Mouse (Mus musculus) limb, embryonic 14.5 days (tissue): Measurements from ENCODE around the gene Bhlha15. TPM values are rescaled to one million over a fixed set of nuclear protein-coding genes. Genes with fewer than 3 reads are reported as not detected.
A peak's percentile ranks its signal among the peaks of the same experiment; 100 is the strongest.

Experiments
- ATAC-seq: fragments of 200-750 bp; cut with Nextera tagmentation; 2 replicates; pipeline ENCODE4 v1.8.0; 2017; ENCODE audit warnings: low read depth, moderate number of reproducible peaks, moderate TSS enrichment; ENCODE audit not compliant: low FRiP score
- DNase-seq: peaks from one replicate; pipeline ENCODE4 v3.0.0-alpha.2; 2015; ENCODE audit warnings: low spot score
- H3K27ac ChIP-seq: fragments of 300-500 bp; sonication (generic); replicated peaks from 2 replicates; pipeline ENCODE4 v1.5.1; 2014; ENCODE audit warnings: low read depth, mild to moderate bottlenecking, low read length, moderate library complexity, mixed read lengths
- H3K27me3 ChIP-seq: fragments of 300-500 bp; sonication (generic); 2 replicates; pipeline ENCODE4 v1.6.1; 2014; ENCODE audit warnings: low read length, mixed read lengths; ENCODE audit not compliant: control insufficient read depth, insufficient read depth
- H3K36me3 ChIP-seq: fragments of 300-500 bp; sonication (generic); 2 replicates; pipeline ENCODE4 v1.6.1; 2014; ENCODE audit warnings: mild to moderate bottlenecking, low read length, moderate library complexity, mixed read lengths; ENCODE audit not compliant: control insufficient read depth, insufficient read depth
- H3K4me1 ChIP-seq: fragments of 300-500 bp; sonication (generic); 2 replicates; pipeline ENCODE4 v1.6.1; 2014; ENCODE audit warnings: antibody characterized with exemption, low read length, mixed read lengths; ENCODE audit not compliant: control insufficient read depth, insufficient read depth
- H3K4me2 ChIP-seq: fragments of 300-500 bp; sonication (generic); replicated peaks from 2 replicates; pipeline ENCODE4 v1.6.1; 2014; ENCODE audit warnings: low read depth, mild to moderate bottlenecking, low read length, moderate library complexity; ENCODE audit not compliant: severe bottlenecking
- H3K4me3 ChIP-seq: fragments of 300-500 bp; sonication (generic); replicated peaks from 2 replicates; pipeline ENCODE4 v1.5.1; 2014; ENCODE audit warnings: low read length
- H3K9ac ChIP-seq: fragments of 300-500 bp; sonication (generic); 2 replicates; pipeline ENCODE4 v1.6.1; 2014; ENCODE audit warnings: mild to moderate bottlenecking, low read depth, low read length, moderate library complexity; ENCODE audit not compliant: severe bottlenecking
- H3K9me3 ChIP-seq: fragments of 300-500 bp; sonication (generic); 2 replicates; pipeline ENCODE4 v1.6.1; 2016; ENCODE audit warnings: low read length; ENCODE audit not compliant: control insufficient read depth
- POLR2A ChIP-seq: fragments of 200-500 bp; IDR thresholded peaks from 2 replicates; pipeline ENCODE4 v1.8.0; 2012; ENCODE audit warnings: inconsistent platforms, mild to moderate bottlenecking, moderate library complexity, borderline replicate concordance; ENCODE audit not compliant: insufficient read depth, insufficient read length; ENCODE audit errors: extremely low read depth
- WGBS: fragments of 180-500 bp; shearing (Covaris S2); extraction: QIAGEN DNeasy Blood & Tissue Kit; methylation state at CpG from one replicate; pipeline ENCODE4 v1.1.7; 2014; 5-methylcytosine and 5-hydroxymethylcytosine counted together
- polyA plus RNA-seq, 2 experiments: library from polyadenylated mRNA; depleted of rRNA in 1 of 2; stranded (reverse) in 1 of 2; unstranded in 1 of 2; fragments of >200 nt; fragmentation: Nextera tagmentation in 1 of 2; extraction: Ambion mirVana in 1 of 2; gene quantifications; 2 replicates each; pipeline versions ENCODE4 v1.2.1 to v1.2.3; 2012 to 2014

The Bhlha15 gene
- polyA plus RNA-seq, 2 experiments: 0.22 to 0.23 TPM

DNA sequence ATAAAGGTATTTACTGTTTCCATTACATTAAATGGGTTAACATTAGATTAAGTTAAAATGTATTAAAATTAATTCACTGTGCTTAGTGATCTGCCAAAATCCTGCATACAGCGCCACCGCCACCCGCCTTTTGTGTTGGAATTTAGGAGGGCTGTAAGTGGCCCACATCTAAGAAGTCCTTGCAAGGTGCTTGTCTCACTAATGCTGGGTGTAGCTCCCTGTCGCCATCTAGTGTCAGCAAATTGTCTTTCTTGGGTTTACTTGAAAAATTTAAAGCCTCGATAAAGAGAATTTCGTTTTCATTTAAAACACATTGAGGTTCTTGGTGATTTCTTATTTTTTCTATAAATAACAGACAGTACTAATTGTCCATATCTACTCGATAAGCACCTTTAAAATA is 35.6 kb upstream of the Bhlha15 start:
- Histone ChIP-seq H3K36me3 (peaks cover 40% of the 10 kb centered on the region), H3K9me3 (no peaks in the 10 kb centered on the region), H3K27ac (no peak overlapping the region), H3K4me3 (no peak overlapping the region), H3K4me2 (no peak overlapping the region), H3K4me1 (0 out of 2 replicates have a peak, but pooled peaks cover 6% of the 10 kb centered on the region), H3K27me3 (no peaks in the 10 kb centered on the region), H3K9ac (no peak overlapping the region)
- TF ChIP-seq POLR2A: no peak
- 27% methylated on average over 7 of the region's 7 CpGs for WGBS
- no peak for ATAC-seq
- DNase-seq: peak; percentile 74

GRCm38 (mm10) chr5:144158604-144159003 is 31.5 kb upstream of the Bhlha15 start:
- DNase-seq (peak; percentile 80), ATAC-seq (peak; percentile 75)
- TF ChIP-seq POLR2A: no peak
- WGBS: 21% methylated on average over 4 of the region's 4 CpGs
- no peaks in the 10 kb centered on the region for H3K27me3 ChIP-seq
- H3K36me3 ChIP-seq: peaks cover 19% of the 10 kb centered on the region
- H3K4me3 ChIP-seq: no peak overlapping the region
- no peak overlapping the region; the same call in 1 of the 2 replicates for H3K9ac ChIP-seq
- no peak overlapping the region for H3K4me2 ChIP-seq
- H3K4me1 ChIP-seq: 0 out of 2 replicates have a peak, but pooled peaks cover 6% of the 10 kb centered on the region
- H3K9me3 ChIP-seq: no peaks in the 10 kb centered on the region
- no peak overlapping the region for H3K27ac ChIP-seq

GRCm38 (mm10) chr5:144159137-144159536 is 30.9 kb upstream of the Bhlha15 start:
- Histone ChIP-seq H3K9me3 (no peaks in the 10 kb centered on the region), H3K4me2 (no peak overlapping the region), H3K36me3 (peaks cover 24% of the 10 kb centered on the region), H3K27ac (no peak overlapping the region), H3K9ac (no peak overlapping the region), H3K27me3 (no peaks in the 10 kb centered on the region), H3K4me3 (no peak overlapping the region), H3K4me1 (0 out of 2 replicates have a peak, but pooled peaks cover 6% of the 10 kb centered on the region)
- ATAC-seq (no peak), DNase-seq (no peak)
- WGBS: 88% methylated on average over 8 of the region's 8 CpGs
- no peak for TF ChIP-seq POLR2A

DNA sequence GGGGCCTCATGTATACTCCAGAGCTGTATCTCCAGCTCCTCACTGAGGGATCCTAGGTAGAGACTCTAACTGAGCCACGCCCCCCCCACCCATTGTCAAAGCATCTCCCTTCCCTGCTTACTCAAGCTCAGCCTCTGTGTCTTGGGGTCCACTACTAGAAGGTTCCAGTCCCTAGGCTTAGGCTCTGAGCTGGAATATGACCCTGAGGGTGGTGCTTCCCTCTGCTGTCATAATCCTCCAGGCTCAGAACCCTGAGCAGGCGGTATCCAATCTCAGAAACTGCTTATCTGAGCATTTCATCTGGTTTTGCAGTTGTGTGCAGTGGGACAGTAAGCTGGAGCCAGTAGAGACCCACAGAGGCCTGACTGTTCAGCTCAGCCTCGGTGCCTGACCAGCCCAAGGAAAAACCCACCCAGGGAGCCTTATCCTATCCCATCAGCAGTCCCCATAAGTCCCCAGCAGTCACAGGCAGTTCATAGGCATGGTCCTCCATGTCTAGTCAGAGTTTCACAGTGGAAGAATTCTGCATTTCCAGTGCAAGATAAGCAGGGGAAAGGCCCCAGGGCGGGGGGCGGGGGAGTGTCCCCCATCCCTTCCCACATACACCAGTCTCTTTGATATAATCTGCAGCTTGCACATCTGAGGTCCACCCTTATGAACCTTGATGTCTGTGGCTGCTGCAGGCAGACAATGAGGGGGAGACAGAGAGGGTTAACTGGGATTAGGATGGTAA is 27.8 kb upstream of the Bhlha15 start:
- WGBS: 81% methylated on average over 5 of the region's 5 CpGs
- peaks cover 25% of the 10 kb centered on the region for H3K36me3 ChIP-seq

GRCm38 (mm10) chr5:144162813-144163517 is 27.1 kb upstream of the Bhlha15 start:
- 0 out of 2 replicates have a peak, but pooled peaks cover 6% of the 10 kb centered on the region for H3K4me1 ChIP-seq
- 64% methylated on average over 10 of the region's 10 CpGs for WGBS
- H3K27me3 ChIP-seq: no peaks in the 10 kb centered on the region
- no peak for TF ChIP-seq POLR2A
- H3K9me3 ChIP-seq: no peaks in the 10 kb centered on the region
- ATAC-seq (no peak), DNase-seq (no peak)
- no peak overlapping the region for H3K4me2 ChIP-seq
- H3K27ac ChIP-seq: no peak overlapping the region
- no peak overlapping the region for H3K9ac ChIP-seq
- peaks cover 21% of the 10 kb centered on the region for H3K36me3 ChIP-seq
- H3K4me3 ChIP-seq: no peak overlapping the region

More for the DNA sequence above, 27.8 kb upstream of the Bhlha15 start:
- ATAC-seq: no peak
- Histone ChIP-seq H3K4me2 (no peak overlapping the region), H3K27ac (no peak overlapping the region), H3K9me3 (no peaks in the 10 kb centered on the region), H3K9ac (no peak overlapping the region), H3K4me1 (0 out of 2 replicates have a peak, but pooled peaks cover 6% of the 10 kb centered on the region), H3K27me3 (no peaks in the 10 kb centered on the region), H3K4me3 (no peak overlapping the region)
- TF ChIP-seq POLR2A: no peak
- DNase-seq: no peak
